Mouse (Mus musculus): ENCODE data around the gene Prdm16. TPM values are rescaled to one million over a fixed set of nuclear protein-coding genes. Genes with fewer than 3 reads are reported as not detected.

The Prdm16 gene
- polyA plus RNA-seq, 1 experiment from 2014 or later, result 21.8 TPM

GRCm38 (mm10) chr4:154586334-154586733 lies 50.3 kb downstream of the Prdm16 start:
- no peak overlapping the region for H3K4me2 ChIP-seq (replicated peaks; ENCODE audit: low read depth, low read length)
- no peaks in the 10 kb centered on the region for H3K9me3 ChIP-seq (ENCODE audit: control insufficient read depth, low read length)
- DNase-seq (ENCODE audit: low spot score) (no peak), ATAC-seq (ENCODE audit: low FRiP score) (no peak)
- H3K4me1 ChIP-seq (replicated peaks; ENCODE audit: control insufficient read depth, insufficient read depth, low read length), result 0 out of 2 replicates have a peak, but pooled peaks cover 5% of the 10 kb centered on the region
- H3K36me3 ChIP-seq (ENCODE audit: control insufficient read depth, insufficient read depth, low read length), result no peaks in the 10 kb centered on the region
- H3K27ac ChIP-seq (ENCODE audit: low read depth, low read length), result no peak overlapping the region
- H3K4me3 ChIP-seq (ENCODE audit: low read depth, low read length), result no peak overlapping the region
- H3K27me3 ChIP-seq (ENCODE audit: control insufficient read depth, insufficient read depth, low read length), result no peaks in the 10 kb centered on the region
- H3K9ac ChIP-seq (ENCODE audit: low read depth, low read length), result no peak overlapping the region
- WGBS, result 76% methylated on average over 11 of the region's 11 CpGs

GRCm38 (mm10) chr4:154585779-154586178 lies 50.9 kb downstream of the Prdm16 start:
- Histone ChIP-seq H3K27ac (ENCODE audit: low read depth, low read length) (no peak overlapping the region), H3K4me2 (replicated peaks; ENCODE audit: low read depth, low read length) (no peak overlapping the region), H3K4me1 (replicated peaks; ENCODE audit: control insufficient read depth, insufficient read depth, low read length) (0 out of 2 replicates have a peak, but pooled peaks cover 5% of the 10 kb centered on the region), H3K36me3 (ENCODE audit: control insufficient read depth, insufficient read depth, low read length) (no peaks in the 10 kb centered on the region), H3K9ac (ENCODE audit: low read depth, low read length) (no peak overlapping the region), H3K9me3 (ENCODE audit: control insufficient read depth, low read length) (no peaks in the 10 kb centered on the region), H3K4me3 (ENCODE audit: low read depth, low read length) (no peak overlapping the region), H3K27me3 (ENCODE audit: control insufficient read depth, insufficient read depth, low read length) (no peaks in the 10 kb centered on the region)
- no peak for ATAC-seq (ENCODE audit: low FRiP score)
- DNase-seq (ENCODE audit: low spot score), result no peak
- WGBS, result 69% methylated on average over 14 of the region's 14 CpGs

DNA sequence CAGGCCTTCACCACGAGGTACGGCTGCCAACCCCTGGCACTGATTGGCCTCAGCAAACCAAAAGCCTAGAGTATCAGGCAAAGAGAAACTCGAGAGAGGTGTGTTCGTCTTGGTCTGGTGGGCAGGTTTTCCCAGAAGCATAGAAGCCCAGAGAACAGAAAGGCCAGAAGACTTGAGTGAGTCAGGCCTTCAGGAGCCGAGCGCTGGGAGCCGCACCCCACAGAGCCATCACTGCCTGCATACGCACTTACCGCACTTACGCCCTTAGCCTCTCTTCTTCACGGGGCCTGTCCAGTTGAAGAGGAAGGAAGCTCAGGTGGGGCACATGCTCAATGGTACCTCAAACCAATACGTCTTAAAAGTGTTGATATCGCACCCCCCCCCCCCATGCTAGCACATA lies 53.0 kb downstream of the Prdm16 start:
- Histone ChIP-seq H3K9me3 (ENCODE audit: control insufficient read depth, low read length) (no peaks in the 10 kb centered on the region), H3K4me1 (replicated peaks; ENCODE audit: control insufficient read depth, insufficient read depth, low read length) (0 out of 2 replicates have a peak, but pooled peaks cover 5% of the 10 kb centered on the region), H3K4me2 (replicated peaks; ENCODE audit: low read depth, low read length) (no peak overlapping the region), H3K36me3 (ENCODE audit: control insufficient read depth, insufficient read depth, low read length) (no peaks in the 10 kb centered on the region), H3K27ac (ENCODE audit: low read depth, low read length) (no peak overlapping the region), H3K4me3 (ENCODE audit: low read depth, low read length) (no peak overlapping the region), H3K9ac (ENCODE audit: low read depth, low read length) (no peak overlapping the region), H3K27me3 (ENCODE audit: control insufficient read depth, insufficient read depth, low read length) (no peaks in the 10 kb centered on the region)
- ATAC-seq (ENCODE audit: low FRiP score), result no peak
- DNase-seq (ENCODE audit: low spot score), result no peak
- WGBS, result 89% methylated on average over 13 of the region's 13 CpGs

DNA sequence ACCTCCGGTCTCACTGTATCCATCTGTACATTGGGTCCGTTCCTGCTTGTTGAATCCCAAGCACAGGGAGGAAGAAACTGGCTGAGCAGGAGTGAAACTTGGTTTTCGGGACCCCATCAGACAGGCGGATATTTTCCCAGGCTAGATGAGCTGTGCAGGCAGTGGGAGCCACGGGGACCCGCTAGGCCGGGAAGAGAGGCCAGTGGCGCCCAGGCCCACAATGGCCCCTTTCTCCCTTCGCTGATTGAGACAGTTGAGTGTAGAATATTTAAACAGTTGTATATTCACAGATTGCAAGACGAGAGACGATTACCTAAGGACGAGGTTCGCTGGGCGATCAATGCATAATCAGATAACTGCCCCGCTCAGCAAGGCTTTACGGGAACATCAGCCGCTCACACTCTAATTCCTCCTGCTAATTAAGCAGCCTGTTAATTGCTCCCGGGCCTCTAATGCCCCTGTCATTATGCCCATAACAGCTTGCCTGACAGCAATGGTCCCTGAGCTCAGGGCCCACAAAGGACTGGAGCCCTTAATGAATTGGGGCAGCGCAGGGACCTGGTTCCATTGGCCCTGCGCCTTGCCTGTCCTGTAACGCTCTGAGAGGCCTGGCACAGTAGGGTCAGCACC lies 54.0 kb downstream of the Prdm16 start:
- no peak for ATAC-seq (ENCODE audit: low FRiP score)
- H3K4me1 ChIP-seq (replicated peaks; ENCODE audit: control insufficient read depth, insufficient read depth, low read length), result 0 out of 2 replicates have a peak, but pooled peaks cover 5% of the 10 kb centered on the region

DNA sequence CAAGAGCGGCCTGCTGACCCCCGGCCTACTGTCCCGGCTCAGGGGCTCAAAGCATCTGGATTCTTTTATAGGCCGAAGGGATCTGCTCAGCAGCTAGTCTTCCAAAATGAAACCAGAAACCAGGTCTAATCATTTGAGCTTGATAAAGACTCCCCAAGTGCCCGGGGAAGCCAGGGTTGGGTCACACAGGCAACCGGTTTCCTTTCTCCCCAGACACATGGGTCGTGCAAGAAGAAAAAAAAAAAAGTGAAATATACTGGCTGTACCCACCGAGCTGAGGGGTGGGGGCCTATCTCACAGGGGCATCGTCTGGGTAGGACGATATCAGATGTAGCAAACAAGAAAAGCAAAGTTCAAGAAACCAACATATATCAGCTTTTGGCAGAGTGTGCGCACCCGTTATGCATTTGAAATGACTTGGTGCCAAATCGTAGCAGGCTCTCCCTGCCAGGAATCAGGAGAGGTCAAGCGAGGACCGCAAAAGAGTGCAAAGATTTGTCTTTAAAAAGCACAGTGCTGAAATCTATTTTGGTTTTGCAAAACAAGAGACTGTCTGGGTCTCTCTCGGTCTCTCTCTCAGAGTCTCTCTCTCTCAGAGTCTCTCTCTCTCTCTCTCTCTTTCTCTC lies 55.3 kb downstream of the Prdm16 start:
- Histone ChIP-seq H3K4me1 (replicated peaks; ENCODE audit: control insufficient read depth, insufficient read depth, low read length) (0 out of 2 replicates have a peak, but pooled peaks cover 5% of the 10 kb centered on the region), H3K9ac (ENCODE audit: low read depth, low read length) (no peak overlapping the region), H3K27me3 (ENCODE audit: control insufficient read depth, insufficient read depth, low read length) (no peaks in the 10 kb centered on the region), H3K36me3 (ENCODE audit: control insufficient read depth, insufficient read depth, low read length) (no peaks in the 10 kb centered on the region), H3K4me3 (ENCODE audit: low read depth, low read length) (no peak overlapping the region), H3K27ac (ENCODE audit: low read depth, low read length) (no peak overlapping the region), H3K4me2 (replicated peaks; ENCODE audit: low read depth, low read length) (no peak overlapping the region), H3K9me3 (ENCODE audit: control insufficient read depth, low read length) (no peaks in the 10 kb centered on the region)
- 74% methylated on average over 16 of the region's 16 CpGs for WGBS
- DNase-seq (ENCODE audit: low spot score) (no peak), ATAC-seq (ENCODE audit: low FRiP score) (no peak)

More for the DNA sequence above, 54.0 kb downstream of the Prdm16 start:
- no peak overlapping the region for H3K4me3 ChIP-seq (ENCODE audit: low read depth, low read length)
- no peaks in the 10 kb centered on the region for H3K27me3 ChIP-seq (ENCODE audit: control insufficient read depth, insufficient read depth, low read length)
- H3K4me2 ChIP-seq (replicated peaks; ENCODE audit: low read depth, low read length), result no peak overlapping the region
- H3K36me3 ChIP-seq (ENCODE audit: control insufficient read depth, insufficient read depth, low read length), result no peaks in the 10 kb centered on the region
- DNase-seq (ENCODE audit: low spot score), result no peak
- 0 out of 2 replicates have a peak overlapping the region, but pooled peaks have one; percentile 6 for H3K27ac ChIP-seq (ENCODE audit: low read depth, low read length)
- no peak overlapping the region for H3K9ac ChIP-seq (ENCODE audit: low read depth, low read length)
- 81% methylated on average over 21 of the region's 21 CpGs for WGBS
- H3K9me3 ChIP-seq (ENCODE audit: control insufficient read depth, low read length), result no peaks in the 10 kb centered on the region

DNA sequence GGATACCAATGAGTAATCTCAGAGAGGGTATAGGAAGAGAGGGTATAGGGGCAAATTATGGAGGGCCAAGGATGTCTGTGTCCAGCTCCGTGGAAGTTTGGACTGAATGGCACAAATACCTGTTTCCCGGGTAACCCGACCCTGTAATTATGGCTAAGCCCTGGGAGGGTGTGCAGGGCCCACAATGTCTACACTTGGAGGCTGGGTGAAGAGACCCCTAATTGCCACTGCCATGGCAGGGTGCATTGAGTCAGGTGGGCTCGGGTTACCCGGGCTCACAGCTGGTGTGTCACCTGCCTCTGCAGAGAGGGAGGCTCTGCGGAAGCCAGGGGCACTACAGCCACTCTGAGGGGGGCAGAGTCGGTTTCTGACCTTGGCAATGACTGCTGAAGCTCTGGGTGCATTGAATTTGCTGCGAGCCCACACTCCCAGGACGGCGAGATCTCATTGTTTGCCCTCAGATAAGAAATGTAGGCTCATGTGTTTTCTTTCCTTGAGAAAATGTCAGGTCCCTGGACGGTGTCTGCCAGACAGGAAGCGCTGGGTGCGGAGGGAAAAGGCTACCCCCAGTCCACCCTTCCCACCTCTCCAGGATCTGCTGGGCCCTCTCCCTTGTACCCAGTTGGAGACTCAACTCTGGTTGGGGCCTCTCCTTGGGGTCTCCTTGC lies 62.3 kb downstream of the Prdm16 start:
- no peak overlapping the region for H3K9ac ChIP-seq (ENCODE audit: low read depth, low read length)
- no peak overlapping the region for H3K4me3 ChIP-seq (ENCODE audit: low read depth, low read length)
- ATAC-seq (ENCODE audit: low FRiP score), result no peak
- no peaks in the 10 kb centered on the region for H3K27me3 ChIP-seq (ENCODE audit: control insufficient read depth, insufficient read depth, low read length)
- no peaks in the 10 kb centered on the region for H3K9me3 ChIP-seq (ENCODE audit: control insufficient read depth, low read length)
- peaks cover 8% of the 10 kb centered on the region; the same call in 1 of the 2 replicates for H3K4me1 ChIP-seq (replicated peaks; ENCODE audit: control insufficient read depth, insufficient read depth, low read length)
- no peak overlapping the region for H3K4me2 ChIP-seq (replicated peaks; ENCODE audit: low read depth, low read length)
- H3K27ac ChIP-seq (ENCODE audit: low read depth, low read length), result no peak overlapping the region
- H3K36me3 ChIP-seq (ENCODE audit: control insufficient read depth, insufficient read depth, low read length), result no peaks in the 10 kb centered on the region
- 76% methylated on average over 13 of the region's 13 CpGs for WGBS
- no peak for DNase-seq (ENCODE audit: low spot score)

GRCm38 (mm10) chr4:154570451-154570881 lies 66.2 kb downstream of the Prdm16 start:
- Histone ChIP-seq H3K9me3 (ENCODE audit: control insufficient read depth, low read length) (no peaks in the 10 kb centered on the region), H3K4me1 (replicated peaks; ENCODE audit: control insufficient read depth, insufficient read depth, low read length) (peaks cover 18% of the 10 kb centered on the region; the same call in 1 of the 2 replicates), H3K36me3 (ENCODE audit: control insufficient read depth, insufficient read depth, low read length) (no peaks in the 10 kb centered on the region), H3K27me3 (ENCODE audit: control insufficient read depth, insufficient read depth, low read length) (no peaks in the 10 kb centered on the region), H3K4me3 (ENCODE audit: low read depth, low read length) (no peak overlapping the region), H3K4me2 (replicated peaks; ENCODE audit: low read depth, low read length) (no peak overlapping the region), H3K27ac (ENCODE audit: low read depth, low read length) (peak overlapping the region; percentile 36; the same call in 1 of the 2 replicates), H3K9ac (ENCODE audit: low read depth, low read length) (0 out of 2 replicates have a peak overlapping the region, but pooled peaks have one; percentile 15)
- WGBS, result 11% methylated on average over 10 of the region's 10 CpGs
- ATAC-seq (ENCODE audit: low FRiP score) (peak; percentile 53), DNase-seq (ENCODE audit: low spot score) (peak; percentile 35)

- WGBS, result 63% methylated on average over 9 of the region's 9 CpGs
- no peak overlapping the region for H3K4me3 ChIP-seq (ENCODE audit: low read depth, low read length)
- DNase-seq (ENCODE audit: low spot score) (no peak), ATAC-seq (ENCODE audit: low FRiP score) (no peak)
- no peaks in the 10 kb centered on the region for H3K27me3 ChIP-seq (ENCODE audit: control insufficient read depth, insufficient read depth, low read length)
- H3K9ac ChIP-seq (ENCODE audit: low read depth, low read length), result no peak overlapping the region
- peaks cover 18% of the 10 kb centered on the region; the same call in 1 of the 2 replicates for H3K4me1 ChIP-seq (replicated peaks; ENCODE audit: control insufficient read depth, insufficient read depth, low read length)
- no peak overlapping the region for H3K27ac ChIP-seq (ENCODE audit: low read depth, low read length)
- no peaks in the 10 kb centered on the region for H3K9me3 ChIP-seq (ENCODE audit: control insufficient read depth, low read length)
- no peaks in the 10 kb centered on the region for H3K36me3 ChIP-seq (ENCODE audit: control insufficient read depth, insufficient read depth, low read length)
- no peak overlapping the region for H3K4me2 ChIP-seq (replicated peaks; ENCODE audit: low read depth, low read length)
Observed at GRCm38 (mm10) chr4:154569845-154570244, 66.8 kb downstream of the Prdm16 start.
